Mouse (Mus musculus): Measurements from ENCODE around the gene Bag1. TPM values are rescaled to one million over a fixed set of nuclear protein-coding genes. Genes with fewer than 3 reads are reported as not detected.
"Not testable (repeated sequence)": the region's sequence is repeated elsewhere in the genome, so short reads cannot be mapped to it uniquely, and the experiment has no call there.

Bag1 gene
- polyA plus RNA-seq, 1 experiment from 2014 or later, result 218 TPM

- peak; percentile 7 for ATAC-seq (replicated peaks; ENCODE audit: extremely low read depth, insufficient read depth, low FRiP score)
- peaks cover 35% of the 10 kb centered on the region for H3K36me3 ChIP-seq (ENCODE audit: control insufficient read depth, insufficient read depth)
- WGBS, result under 1% methylated on average over 40 of the region's 40 CpGs
These were observed 432 bp downstream of the Bag1 start for GRCm38 (mm10) chr4:40947565-40948159.

GRCm38 (mm10) chr4:40946516-40947121 lies 1.5 kb downstream of the Bag1 start:
- H3K27me3 ChIP-seq (ENCODE audit: control insufficient read depth, insufficient read depth, low read length), result no peaks in the 10 kb centered on the region
- no peak for ATAC-seq (replicated peaks; ENCODE audit: extremely low read depth, insufficient read depth, low FRiP score)
- 79% methylated on average over 7 of the region's 7 CpGs for WGBS

More at GRCm38 (mm10) chr4:40947565-40948159, 432 bp downstream of the Bag1 start:
- no peaks in the 10 kb centered on the region for H3K27me3 ChIP-seq (ENCODE audit: control insufficient read depth, insufficient read depth, low read length)
- H3K27ac ChIP-seq (ENCODE audit: low read length), result peak overlapping the region; percentile 93
- H3K9me3 ChIP-seq (replicated peaks; ENCODE audit: control insufficient read depth, low read length), result no peaks in the 10 kb centered on the region
- peak overlapping the region; percentile 95 for H3K4me3 ChIP-seq (ENCODE audit: low read length)
- H3K4me1 ChIP-seq (ENCODE audit: control insufficient read depth, insufficient read depth, low read length), result peaks cover 18% of the 10 kb centered on the region
- peak overlapping the region; percentile 86 for H3K4me2 ChIP-seq (ENCODE audit: low read depth, low read length)
- peak overlapping the region; percentile 95 for H3K9ac ChIP-seq (ENCODE audit: low read length)

GRCm38 (mm10) chr4:40943651-40944050 lies 4.4 kb downstream of the Bag1 start:
- peaks cover 11% of the 10 kb centered on the region for H3K4me1 ChIP-seq (ENCODE audit: control insufficient read depth, insufficient read depth, low read length)
- no peak overlapping the region for H3K4me2 ChIP-seq (ENCODE audit: low read depth, low read length)
- no peaks in the 10 kb centered on the region for H3K27me3 ChIP-seq (ENCODE audit: control insufficient read depth, insufficient read depth, low read length)
- H3K9me3 ChIP-seq (replicated peaks; ENCODE audit: control insufficient read depth, low read length), result peaks cover 8% of the 10 kb centered on the region
- no peak overlapping the region for H3K27ac ChIP-seq (ENCODE audit: low read length)
- no peak overlapping the region for H3K9ac ChIP-seq (ENCODE audit: low read length)
- ATAC-seq (replicated peaks; ENCODE audit: extremely low read depth, insufficient read depth, low FRiP score), result no peak
- peaks cover 57% of the 10 kb centered on the region for H3K36me3 ChIP-seq (ENCODE audit: control insufficient read depth, insufficient read depth)
- 94% methylated on average over 5 of the region's 5 CpGs for WGBS
- no peak overlapping the region for H3K4me3 ChIP-seq (ENCODE audit: low read length)

More at GRCm38 (mm10) chr4:40946516-40947121, 1.5 kb downstream of the Bag1 start:
- peaks cover 18% of the 10 kb centered on the region for H3K4me1 ChIP-seq (ENCODE audit: control insufficient read depth, insufficient read depth, low read length)
- no peak overlapping the region; the same call in 1 of the 2 replicates for H3K27ac ChIP-seq (ENCODE audit: low read length)
- peak overlapping the region; percentile 95 for H3K9ac ChIP-seq (ENCODE audit: low read length)
- peak overlapping the region; percentile 86 for H3K4me2 ChIP-seq (ENCODE audit: low read depth, low read length)
- H3K4me3 ChIP-seq (ENCODE audit: low read length), result peak overlapping the region; percentile 95
- H3K9me3 ChIP-seq (replicated peaks; ENCODE audit: control insufficient read depth, low read length), result no peaks in the 10 kb centered on the region
- peaks cover 33% of the 10 kb centered on the region for H3K36me3 ChIP-seq (ENCODE audit: control insufficient read depth, insufficient read depth)

- no peak overlapping the region for H3K9ac ChIP-seq (ENCODE audit: low read length)
- peaks cover 74% of the 10 kb centered on the region for H3K36me3 ChIP-seq (ENCODE audit: control insufficient read depth, insufficient read depth)
- ATAC-seq (replicated peaks; ENCODE audit: extremely low read depth, insufficient read depth, low FRiP score), result no peak
- H3K27ac ChIP-seq (ENCODE audit: low read length), result no peak overlapping the region
- H3K4me3 ChIP-seq (ENCODE audit: low read length), result no peak overlapping the region
- peaks cover 8% of the 10 kb centered on the region for H3K9me3 ChIP-seq (replicated peaks; ENCODE audit: control insufficient read depth, low read length)
- H3K27me3 ChIP-seq (ENCODE audit: control insufficient read depth, insufficient read depth, low read length), result no peaks in the 10 kb centered on the region
- 95% methylated on average over 5 of the region's 5 CpGs for WGBS
- no peak overlapping the region for H3K4me2 ChIP-seq (ENCODE audit: low read depth, low read length)
- no peaks in the 10 kb centered on the region for H3K4me1 ChIP-seq (ENCODE audit: control insufficient read depth, insufficient read depth, low read length)
These were observed 9.3 kb downstream of the Bag1 start for GRCm38 (mm10) chr4:40938793-40939192.

GRCm38 (mm10) chr4:40936175-40936839 lies 11.8 kb downstream of the Bag1 start:
- H3K4me3 ChIP-seq (ENCODE audit: low read length), result no peak overlapping the region
- H3K9ac ChIP-seq (ENCODE audit: low read length), result no peak overlapping the region
- no peaks in the 10 kb centered on the region for H3K27me3 ChIP-seq (ENCODE audit: control insufficient read depth, insufficient read depth, low read length)
- no peak for ATAC-seq (replicated peaks; ENCODE audit: extremely low read depth, insufficient read depth, low FRiP score)
- H3K36me3 ChIP-seq (ENCODE audit: control insufficient read depth, insufficient read depth), result peaks cover 70% of the 10 kb centered on the region
- no peak overlapping the region for H3K27ac ChIP-seq (ENCODE audit: low read length)
- WGBS, result 72% methylated on average over 9 of the region's 9 CpGs
- H3K9me3 ChIP-seq (replicated peaks; ENCODE audit: control insufficient read depth, low read length), result peaks cover 8% of the 10 kb centered on the region
- H3K4me2 ChIP-seq (ENCODE audit: low read depth, low read length), result no peak overlapping the region
- no peaks in the 10 kb centered on the region for H3K4me1 ChIP-seq (ENCODE audit: control insufficient read depth, insufficient read depth, low read length)

- H3K36me3 ChIP-seq (ENCODE audit: control insufficient read depth, insufficient read depth), result peaks cover 51% of the 10 kb centered on the region
- not testable (repeated sequence) for H3K9ac ChIP-seq (ENCODE audit: low read length); H3K27me3 ChIP-seq (ENCODE audit: control insufficient read depth, insufficient read depth, low read length); ATAC-seq (replicated peaks; ENCODE audit: extremely low read depth, insufficient read depth, low FRiP score); H3K4me2 ChIP-seq (ENCODE audit: low read depth, low read length); H3K9me3 ChIP-seq (replicated peaks; ENCODE audit: control insufficient read depth, low read length); H3K4me1 ChIP-seq (ENCODE audit: control insufficient read depth, insufficient read depth, low read length); H3K27ac ChIP-seq (ENCODE audit: low read length); H3K4me3 ChIP-seq (ENCODE audit: low read length)
- WGBS, result 83% methylated on average over 3 of the region's 3 CpGs
These were observed 13.7 kb downstream of the Bag1 start for GRCm38 (mm10) chr4:40934369-40934768.

- peaks cover 44% of the 10 kb centered on the region for H3K36me3 ChIP-seq (ENCODE audit: control insufficient read depth, insufficient read depth)
- no peak for ATAC-seq (replicated peaks; ENCODE audit: extremely low read depth, insufficient read depth, low FRiP score)
- no peaks in the 10 kb centered on the region for H3K4me1 ChIP-seq (ENCODE audit: control insufficient read depth, insufficient read depth, low read length)
- H3K4me3 ChIP-seq (ENCODE audit: low read length), result no peak overlapping the region
- 72% methylated on average over 5 of the region's 5 CpGs for WGBS
- no peak overlapping the region for H3K4me2 ChIP-seq (ENCODE audit: low read depth, low read length)
- no peak overlapping the region for H3K9ac ChIP-seq (ENCODE audit: low read length)
- H3K27ac ChIP-seq (ENCODE audit: low read length), result no peak overlapping the region
- no peaks in the 10 kb centered on the region for H3K9me3 ChIP-seq (replicated peaks; ENCODE audit: control insufficient read depth, low read length)
- H3K27me3 ChIP-seq (ENCODE audit: control insufficient read depth, insufficient read depth, low read length), result no peaks in the 10 kb centered on the region
These were observed 14.4 kb downstream of the Bag1 start for GRCm38 (mm10) chr4:40933694-40934093.

- Histone ChIP-seq H3K36me3 (ENCODE audit: control insufficient read depth, insufficient read depth) (peaks cover 13% of the 10 kb centered on the region), H3K9me3 (replicated peaks; ENCODE audit: control insufficient read depth, low read length) (no peaks in the 10 kb centered on the region), H3K27ac (ENCODE audit: low read length) (no peak overlapping the region), H3K4me1 (ENCODE audit: control insufficient read depth, insufficient read depth, low read length) (no peaks in the 10 kb centered on the region), H3K27me3 (ENCODE audit: control insufficient read depth, insufficient read depth, low read length) (no peaks in the 10 kb centered on the region), H3K9ac (ENCODE audit: low read length) (no peak overlapping the region), H3K4me3 (ENCODE audit: low read length) (no peak overlapping the region), H3K4me2 (ENCODE audit: low read depth, low read length) (no peak overlapping the region)
- 82% methylated on average over 7 of the region's 7 CpGs for WGBS
- ATAC-seq (replicated peaks; ENCODE audit: extremely low read depth, insufficient read depth, low FRiP score), result no peak
These were observed 19.0 kb downstream of the Bag1 start for GRCm38 (mm10) chr4:40929046-40929445.

GRCm38 (mm10) chr4:40925568-40925967 lies 22.5 kb downstream of the Bag1 start:
- 58% methylated on average over 3 of the region's 3 CpGs for WGBS
- Histone ChIP-seq H3K27me3 (ENCODE audit: control insufficient read depth, insufficient read depth, low read length) (no peaks in the 10 kb centered on the region), H3K9me3 (replicated peaks; ENCODE audit: control insufficient read depth, low read length) (no peaks in the 10 kb centered on the region)

More at GRCm38 (mm10) chr4:40925568-40925967, 22.5 kb downstream of the Bag1 start:
- Histone ChIP-seq H3K4me2 (ENCODE audit: low read depth, low read length) (no peak overlapping the region), H3K9ac (ENCODE audit: low read length) (no peak overlapping the region), H3K27ac (ENCODE audit: low read length) (no peak overlapping the region), H3K36me3 (ENCODE audit: control insufficient read depth, insufficient read depth) (no peaks in the 10 kb centered on the region), H3K4me1 (ENCODE audit: control insufficient read depth, insufficient read depth, low read length) (no peaks in the 10 kb centered on the region), H3K4me3 (ENCODE audit: low read length) (no peak overlapping the region)
- ATAC-seq (replicated peaks; ENCODE audit: extremely low read depth, insufficient read depth, low FRiP score), result no peak

All from heart, embryonic 16.5 days (tissue).